Mouse (Mus musculus) erythroblast, adult 5-6 weeks (primary cell): ENCODE data around the gene Mre11a. TPM values are rescaled to one million over a fixed set of nuclear protein-coding genes. Genes with fewer than 3 reads are reported as not detected.

ENCODE experiments used
- ATAC-seq: replicated peaks from 2 replicates; pipeline ENCODE4 v1.8.0; 2016; ENCODE audit warnings: moderate number of reproducible peaks, mild to moderate bottlenecking, moderate TSS enrichment, inconsistent platforms; ENCODE audit not compliant: poor library complexity, low FRiP score, severe bottlenecking
- total RNA-seq, 2 experiments: library from RNA; stranded (forward) in 1 of 2; stranded (reverse) in 1 of 2; fragments of 150-400 nt in 1 of 2; fragments of 200-764, 138-1000 nt in 1 of 2; gene quantifications; 2 replicates each; pipeline versions ENCODE4 v1.2.3 to v1.2.4; 2015 to 2017; ENCODE audit warnings: low replicate concordance in 2 of 2

Gene Mre11a
- total RNA-seq, 2 experiments from 2014 or later, result 15.0 to 22.3 TPM

GRCm38 (mm10) chr9:14810111-14810510 is 25.7 kb downstream of the Mre11a start:
- no peak for ATAC-seq

- no peak for ATAC-seq
Measured at GRCm38 (mm10) chr9:14821396-14821795, 36.9 kb downstream of the Mre11a start.

GRCm38 (mm10) chr9:14824840-14825239 is 40.4 kb downstream of the Mre11a start:
- ATAC-seq, result no peak

GRCm38 (mm10) chr9:14827875-14828274 is 43.4 kb downstream of the Mre11a start:
- no peak for ATAC-seq

GRCm38 (mm10) chr9:14832046-14832445 is 47.6 kb downstream of the Mre11a start:
- no peak for ATAC-seq

GRCm38 (mm10) chr9:14835335-14836075 is 51.1 kb downstream of the Mre11a start:
- ATAC-seq, result no peak

GRCm38 (mm10) chr9:14839527-14839926 is 55.1 kb downstream of the Mre11a start:
- ATAC-seq, result no peak

- ATAC-seq, result no peak
Measured at GRCm38 (mm10) chr9:14839970-14840369, 55.5 kb downstream of the Mre11a start.

- ATAC-seq, result no peak
Measured at GRCm38 (mm10) chr9:14841878-14842761, 57.7 kb downstream of the Mre11a start.

GRCm38 (mm10) chr9:14843311-14843857 is 58.9 kb downstream of the Mre11a start:
- no peak for ATAC-seq

- no peak for ATAC-seq
Measured at GRCm38 (mm10) chr9:14843901-14844300, 59.4 kb downstream of the Mre11a start.

- ATAC-seq, result no peak
Measured at GRCm38 (mm10) chr9:14846428-14846827, 62.0 kb downstream of the Mre11a start.

GRCm38 (mm10) chr9:14848267-14848935 is 63.9 kb downstream of the Mre11a start:
- ATAC-seq, result no peak

GRCm38 (mm10) chr9:14854585-14854984 is 70.1 kb downstream of the Mre11a start:
- ATAC-seq, result no peak

- ATAC-seq, result no peak
Measured at GRCm38 (mm10) chr9:14856922-14857654, 72.6 kb downstream of the Mre11a start.

GRCm38 (mm10) chr9:14858170-14858706 is 73.8 kb downstream of the Mre11a start:
- no peak for ATAC-seq

- no peak for ATAC-seq
Measured at GRCm38 (mm10) chr9:14858782-14859181, 74.3 kb downstream of the Mre11a start.

- ATAC-seq, result no peak
Measured at GRCm38 (mm10) chr9:14859868-14860639, 75.6 kb downstream of the Mre11a start, which contains the start of gene Gpr83. Gpr83 (plus strand) TSS chr9:14860210.
